Mouse (Mus musculus): ENCODE results near the gene Cbl. TPM values are rescaled to one million over a fixed set of nuclear protein-coding genes. Genes with fewer than 3 reads are reported as not detected.

Cbl gene
- total RNA-seq, 4 experiments from 2014 or later, result 58.7 to 75.3 (median 65.0) TPM

DNA sequence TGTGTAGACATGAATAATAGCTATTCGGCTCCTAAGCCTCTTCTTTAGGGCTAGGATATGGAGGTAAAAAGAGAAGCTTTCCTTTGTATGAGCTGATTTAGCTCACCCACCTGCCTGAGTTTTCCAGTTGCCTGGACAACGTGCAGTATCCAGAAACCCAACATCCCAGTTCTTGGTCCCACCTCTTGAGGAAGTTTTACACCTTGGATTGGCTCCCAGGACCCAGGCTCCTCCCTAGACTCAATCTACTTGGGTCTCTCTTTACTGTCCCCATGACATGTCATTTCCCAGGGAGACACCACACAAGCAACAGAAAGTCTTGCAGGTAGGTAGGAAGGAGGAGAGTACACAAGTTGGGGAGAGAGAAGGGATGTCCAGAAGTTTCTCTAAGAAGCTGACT is 6.5 kb upstream of the Cbl start, which contains the start of gene Ccdc153:
Gene Ccdc153, plus strand, starts transcription at position 278 of the 400 bp plus-strand sequence.
- no peak for DNase-seq (ENCODE audit: low spot score in 2 of 2)

DNA sequence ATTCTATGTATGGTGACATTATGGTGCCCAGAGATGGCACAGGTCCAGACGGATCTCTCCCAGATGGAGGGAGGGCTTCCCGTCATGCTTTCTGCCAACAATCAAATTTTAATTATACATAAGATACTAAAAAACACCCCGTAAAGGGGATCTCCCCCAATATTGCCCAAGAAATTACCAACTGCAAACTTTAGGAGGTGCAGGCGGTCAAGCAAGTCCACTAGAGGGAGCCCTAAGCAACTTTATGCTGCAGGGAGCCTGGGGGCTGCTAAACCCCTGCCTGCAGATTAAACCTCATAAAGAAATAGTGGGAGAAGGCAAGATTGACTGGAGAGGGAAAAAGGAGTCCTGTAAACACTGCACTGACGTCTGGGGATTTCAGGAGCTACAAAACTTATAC is 5.6 kb upstream of the Cbl start:
- DNase-seq (ENCODE audit: low spot score in 2 of 2), result no peak

DNA sequence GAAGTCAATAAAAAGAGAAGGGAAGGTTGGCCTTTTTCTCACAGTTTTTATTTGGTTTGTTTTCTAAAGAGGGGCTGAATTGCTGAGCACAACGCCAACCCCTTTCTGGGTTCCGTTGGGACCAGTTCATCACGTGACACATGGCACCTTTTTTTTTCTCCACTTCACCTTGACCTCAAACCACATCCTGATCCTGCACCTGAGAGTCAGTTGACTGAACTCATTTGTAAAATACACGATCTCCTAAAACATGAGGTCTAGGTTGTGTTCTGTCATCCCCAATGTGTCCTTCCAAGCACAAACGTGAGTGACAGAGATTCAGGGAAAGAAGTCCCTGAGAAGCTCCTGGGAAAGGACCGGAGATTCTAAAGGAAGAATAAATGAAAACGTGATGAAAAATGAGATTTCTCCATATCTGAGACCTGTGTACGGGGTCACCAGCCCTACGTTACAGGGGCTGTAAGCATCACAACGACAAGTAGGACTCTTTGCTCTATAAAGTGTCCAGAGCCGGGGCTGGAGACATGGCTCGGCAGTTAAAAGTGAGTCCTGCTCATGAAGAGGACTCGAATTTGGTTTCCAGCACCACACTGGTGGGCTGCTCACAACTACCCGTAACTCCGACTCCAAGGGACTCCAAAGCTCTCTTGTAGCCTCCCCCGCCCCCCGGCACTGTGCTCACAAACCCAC is 4.8 kb upstream of the Cbl start:
- DNase-seq (ENCODE audit: low spot score in 2 of 2), result no peak

DNA sequence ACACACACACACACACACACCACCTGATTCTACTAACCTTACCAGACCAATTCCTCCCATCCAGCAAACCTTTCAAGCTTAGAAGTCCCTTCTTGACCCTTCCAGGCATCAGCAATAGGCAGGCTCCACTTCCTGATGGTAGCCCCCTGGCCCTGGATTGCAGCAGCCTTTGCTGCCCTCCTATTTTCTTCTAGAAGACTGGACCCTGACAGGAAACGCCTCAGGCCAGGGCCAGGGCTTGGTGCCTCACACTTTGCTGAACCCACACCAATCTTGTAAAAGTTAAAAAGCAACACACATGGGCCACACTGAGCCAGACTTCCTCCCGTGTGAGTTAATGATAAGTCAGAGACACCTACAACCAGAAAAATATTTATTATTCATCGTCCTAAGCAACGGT is 3.3 kb upstream of the Cbl start:
- no peak for DNase-seq (ENCODE audit: low spot score in 2 of 2)

DNA sequence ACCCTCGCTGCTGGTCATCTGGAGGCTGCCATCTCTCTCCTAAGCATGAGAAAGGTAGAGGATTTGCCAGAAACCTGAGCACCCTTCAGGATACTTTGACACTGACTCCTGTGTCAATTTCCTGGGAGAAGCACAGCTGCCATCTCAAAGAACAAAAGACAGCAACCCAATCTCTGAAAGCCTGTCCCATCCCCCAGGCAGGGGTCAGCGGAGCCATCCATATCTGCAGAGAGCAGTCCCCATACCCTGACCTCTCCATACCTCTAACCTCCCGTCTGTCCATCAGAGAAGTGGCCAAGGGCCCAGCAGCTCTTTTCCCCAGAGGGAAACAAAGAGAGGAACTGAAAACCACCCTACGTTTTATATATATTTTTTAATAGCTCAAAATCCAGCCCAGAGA is 2.8 kb upstream of the Cbl start:
- no peak for DNase-seq (ENCODE audit: low spot score in 2 of 2)

DNA sequence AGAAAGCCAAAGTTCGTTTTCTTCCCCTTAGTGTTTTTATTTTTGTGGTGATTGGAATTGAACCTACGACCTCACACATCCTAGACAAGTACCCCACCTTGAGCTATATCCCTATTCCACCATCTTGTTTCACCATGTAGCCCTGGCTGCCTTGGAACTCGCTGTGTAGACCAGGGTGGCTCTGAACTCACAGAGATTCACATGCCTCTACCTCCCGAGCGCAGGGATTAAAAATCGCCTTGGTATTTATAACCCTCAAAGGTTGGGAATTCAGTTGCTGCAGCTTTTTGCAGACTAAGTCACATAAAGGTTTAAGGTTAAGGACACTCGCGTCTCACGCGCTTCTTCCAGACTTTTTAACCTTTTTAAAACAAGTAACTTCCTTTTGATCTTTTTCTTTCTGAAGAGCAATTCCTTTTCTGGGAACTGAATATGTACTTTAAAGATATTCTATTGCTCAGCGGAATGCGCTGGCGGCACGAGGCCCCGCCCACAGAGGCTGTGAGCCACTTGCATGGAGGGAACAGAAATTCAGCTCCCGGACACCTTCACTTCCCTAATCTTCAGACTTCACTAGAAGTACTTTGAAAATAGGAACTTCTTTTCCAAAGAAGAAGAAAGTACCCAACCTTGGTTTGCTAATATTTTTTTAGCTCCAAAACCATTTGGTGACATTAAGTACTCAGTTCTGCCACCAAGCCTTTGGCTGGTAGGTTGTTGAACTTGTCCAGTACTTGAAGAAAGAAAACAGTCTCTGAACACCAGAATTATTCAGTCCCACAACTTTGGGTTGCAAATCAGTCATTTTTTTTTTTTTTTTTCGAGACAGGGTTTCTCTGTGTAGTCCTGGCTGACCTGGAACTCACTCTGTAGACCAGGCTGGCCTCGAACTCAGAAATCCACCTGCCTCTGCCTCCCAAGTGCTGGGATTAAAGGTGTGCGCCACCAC is 904 bp upstream of the Cbl start:
- no peak for DNase-seq (ENCODE audit: low spot score in 2 of 2)

DNA sequence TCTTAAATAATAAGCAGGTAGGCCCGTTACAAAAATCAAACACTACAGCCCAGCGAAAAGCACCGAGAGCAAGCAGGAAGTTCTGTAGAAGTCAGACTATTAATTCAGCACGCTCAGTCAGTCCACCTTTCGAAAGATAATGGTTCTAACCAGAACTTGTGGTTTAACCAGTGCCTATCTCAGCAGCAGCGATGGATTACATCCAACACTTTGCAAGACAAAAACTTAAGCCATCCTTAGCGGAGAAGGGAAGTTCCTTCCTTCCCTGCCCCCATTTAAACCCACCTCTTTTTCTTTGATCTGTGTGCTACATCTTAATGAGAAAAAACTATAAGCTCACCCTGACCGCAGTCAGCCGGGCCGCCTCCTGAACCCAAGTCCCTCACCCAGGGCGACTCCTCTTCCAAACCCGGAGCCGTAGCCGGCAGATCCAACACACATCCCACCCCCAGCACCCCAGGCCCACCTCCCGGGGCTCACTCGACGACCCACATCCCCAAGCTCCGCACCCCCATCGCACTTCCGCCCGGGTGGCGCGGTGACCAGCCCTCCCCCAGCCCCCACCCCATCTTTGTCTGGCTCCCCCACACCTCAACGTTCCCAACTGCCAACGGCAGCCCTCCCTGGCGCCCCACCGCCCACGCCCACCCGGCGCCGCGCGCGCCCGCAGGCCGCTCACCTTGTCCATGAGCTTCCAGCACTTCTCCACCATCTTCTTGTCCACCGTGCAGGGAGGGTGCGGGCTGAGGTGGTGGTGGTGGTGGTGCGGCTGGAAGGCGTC is 638 bp downstream of the Cbl start:
- DNase-seq (ENCODE audit: low spot score in 2 of 2), result peak in 1 of 2 experiments; percentile 61

DNA sequence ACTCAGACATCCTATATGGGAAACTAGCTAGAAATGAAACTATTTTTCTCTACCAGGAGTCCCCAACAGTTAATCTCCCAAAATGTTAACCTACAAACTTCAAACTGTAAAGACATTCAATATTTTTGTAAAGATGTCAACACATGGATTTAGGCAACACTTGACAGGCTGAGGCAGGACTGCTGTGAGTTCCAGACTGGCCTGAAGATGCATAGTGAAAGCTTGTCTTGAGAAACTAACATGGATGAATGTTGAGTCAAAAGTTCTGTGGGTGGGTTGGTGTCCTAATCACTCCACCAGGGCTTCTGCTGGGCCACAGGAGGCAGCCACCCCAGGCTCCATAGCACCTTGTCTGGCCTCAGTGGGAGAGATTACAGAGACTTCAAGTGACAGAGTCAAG is 2.2 kb downstream of the Cbl start:
- no peak for DNase-seq (ENCODE audit: low spot score in 2 of 2)

DNA sequence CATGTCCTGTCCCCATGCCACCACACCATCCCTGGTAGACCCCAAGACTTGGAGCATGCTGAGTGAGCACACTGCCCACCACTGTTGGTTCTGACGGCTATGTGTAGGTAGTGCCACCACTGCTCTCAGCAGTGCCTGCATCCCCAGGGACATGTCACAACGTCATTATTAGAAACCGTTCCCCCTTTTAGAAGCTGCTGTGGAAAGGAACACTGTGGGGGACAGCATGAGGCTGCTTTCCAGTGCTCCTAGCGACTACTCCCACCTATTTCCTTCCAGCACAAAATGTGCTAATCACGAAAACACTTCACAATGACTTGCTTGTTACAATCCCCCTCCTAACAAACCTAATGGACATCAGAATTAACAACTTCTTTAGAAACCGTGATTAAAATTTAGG is 7.9 kb downstream of the Cbl start:
- DNase-seq (ENCODE audit: low spot score in 2 of 2), result no peak

DNA sequence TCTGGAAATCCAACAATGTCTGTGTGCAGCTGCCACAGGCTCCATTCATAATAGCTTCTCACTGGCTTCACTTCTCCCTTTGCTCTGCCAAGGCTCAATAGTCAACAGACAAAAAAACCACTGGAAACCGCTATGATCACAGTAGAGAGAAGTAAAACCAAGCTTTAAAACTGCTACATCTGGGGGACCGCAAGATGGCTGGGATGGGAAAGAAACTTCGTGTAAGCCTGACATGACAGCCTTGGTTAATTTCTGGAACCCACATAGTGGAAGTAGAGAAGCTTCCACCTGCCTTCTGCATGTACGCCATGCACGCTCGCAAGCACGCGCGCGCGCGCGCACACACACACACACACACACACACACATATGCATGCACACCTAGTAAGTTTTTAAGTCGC is 20.3 kb downstream of the Cbl start:
- no peak for DNase-seq (ENCODE audit: low spot score in 2 of 2)

DNA sequence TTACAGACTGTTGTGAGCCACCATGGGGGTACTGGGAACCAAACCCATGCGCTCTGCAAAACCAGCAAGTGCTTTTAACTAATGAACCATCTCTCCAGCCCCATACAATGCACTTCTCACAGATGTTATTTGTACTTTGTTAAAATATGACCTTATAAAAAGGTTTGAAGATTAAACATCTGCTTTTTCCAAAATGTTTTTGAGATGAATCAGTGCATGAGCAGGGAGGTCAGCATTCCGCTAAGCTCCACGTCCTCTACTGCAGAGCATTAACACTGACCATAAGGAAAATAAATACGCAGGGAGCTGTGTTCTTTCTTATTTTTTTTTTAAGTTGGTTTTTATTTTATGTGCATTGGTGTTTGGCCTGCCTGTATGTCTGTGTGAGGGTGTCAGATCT is 21.4 kb downstream of the Cbl start:
- no peak for DNase-seq (ENCODE audit: low spot score in 2 of 2)

DNA sequence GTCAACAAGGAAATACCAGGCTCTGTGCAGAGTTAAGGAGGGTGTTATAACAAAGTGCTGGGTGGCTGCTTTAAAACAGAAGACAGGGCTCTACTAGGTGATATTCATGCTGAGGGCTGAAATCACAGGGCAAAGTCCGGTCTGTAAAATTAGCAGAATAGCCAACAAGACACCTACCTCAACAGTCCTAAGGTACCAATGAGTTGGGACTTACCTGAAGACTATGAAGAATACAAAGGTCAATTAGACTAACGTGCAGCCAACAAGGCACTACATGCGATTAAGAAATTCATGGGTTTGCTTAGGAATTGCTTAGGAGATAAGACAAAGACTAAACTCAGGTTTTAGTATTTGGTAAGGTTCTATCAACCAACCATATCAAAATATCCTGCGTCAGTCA is 24.4 kb downstream of the Cbl start:
- DNase-seq (ENCODE audit: low spot score in 2 of 2), result no peak

DNA sequence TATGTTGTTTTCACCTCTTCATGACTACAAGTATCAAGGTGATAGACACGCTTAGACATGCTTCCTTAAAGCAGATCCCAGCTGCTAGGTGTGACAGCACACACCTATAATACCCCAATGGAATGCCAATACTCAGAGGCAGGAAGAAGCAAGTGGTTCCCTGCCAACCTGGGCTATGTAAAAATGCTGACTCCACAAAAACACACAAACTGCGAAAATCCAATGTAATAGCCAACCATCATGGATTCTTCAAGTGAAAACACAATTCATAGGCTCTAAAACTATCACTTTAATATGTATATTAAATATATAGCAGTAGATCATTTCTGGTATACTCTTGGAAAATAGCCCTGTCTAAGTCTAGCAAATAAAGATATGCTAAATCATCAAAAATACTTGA is 26.0 kb downstream of the Cbl start:
- no peak for DNase-seq (ENCODE audit: low spot score in 2 of 2)

DNA sequence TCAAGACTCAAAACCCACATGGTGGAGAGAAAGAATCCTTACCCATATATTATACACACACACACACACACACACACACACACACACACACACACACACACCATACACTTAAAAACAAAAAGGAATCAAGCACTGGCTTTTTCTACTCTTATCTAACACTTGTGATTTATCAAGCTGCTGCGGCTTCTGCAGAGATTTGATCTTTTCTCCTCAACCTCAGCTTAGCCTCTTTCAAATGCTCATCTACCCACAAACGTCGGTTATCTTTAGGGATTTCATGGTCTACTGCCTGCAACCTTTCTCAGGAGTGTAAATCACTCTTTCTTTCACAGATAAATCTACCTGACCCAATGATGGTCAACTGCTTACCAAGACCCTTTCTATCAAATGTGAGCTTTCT is 33.4 kb downstream of the Cbl start:
- no peak for DNase-seq (ENCODE audit: low spot score in 2 of 2)

DNA sequence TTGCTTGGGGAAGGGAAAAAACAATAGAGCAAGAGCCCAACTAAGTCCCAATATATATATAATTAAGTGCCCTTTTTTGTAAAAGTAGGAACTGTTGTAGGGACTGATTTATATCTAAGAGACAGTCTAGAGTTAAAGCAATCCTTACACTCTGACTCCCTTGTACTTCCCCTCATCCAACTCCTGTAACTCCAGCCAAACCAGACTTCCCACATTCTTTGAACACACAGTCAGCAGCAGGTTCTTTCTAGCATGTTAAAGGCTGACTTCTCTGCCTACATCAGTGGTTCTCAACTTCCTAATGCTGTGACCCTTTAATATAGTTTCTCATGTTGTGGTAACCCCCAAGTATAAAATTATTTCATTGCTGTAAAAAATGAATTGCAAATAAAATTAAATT is 34.3 kb downstream of the Cbl start:
- DNase-seq (ENCODE audit: low spot score in 2 of 2), result no peak

DNA sequence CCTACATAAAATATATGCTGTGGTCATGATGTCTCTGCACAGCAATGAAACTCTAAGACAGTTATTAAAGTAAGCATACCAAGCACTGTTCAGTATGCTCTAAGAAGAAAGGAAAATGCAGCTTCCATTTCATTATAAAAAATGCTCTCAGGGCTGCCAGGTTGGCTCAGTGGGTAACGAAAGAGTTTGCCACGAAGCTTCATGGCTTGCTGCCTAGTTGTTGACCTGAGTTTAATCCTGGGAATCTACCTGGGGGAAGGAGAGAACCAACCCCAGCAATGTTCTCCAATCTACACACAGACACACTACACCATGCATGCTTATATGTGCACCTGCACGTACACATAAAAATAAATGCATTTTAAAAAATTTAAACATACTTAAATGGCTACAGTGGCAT is 34.7 kb downstream of the Cbl start:
- DNase-seq (ENCODE audit: low spot score in 2 of 2), result no peak

DNA sequence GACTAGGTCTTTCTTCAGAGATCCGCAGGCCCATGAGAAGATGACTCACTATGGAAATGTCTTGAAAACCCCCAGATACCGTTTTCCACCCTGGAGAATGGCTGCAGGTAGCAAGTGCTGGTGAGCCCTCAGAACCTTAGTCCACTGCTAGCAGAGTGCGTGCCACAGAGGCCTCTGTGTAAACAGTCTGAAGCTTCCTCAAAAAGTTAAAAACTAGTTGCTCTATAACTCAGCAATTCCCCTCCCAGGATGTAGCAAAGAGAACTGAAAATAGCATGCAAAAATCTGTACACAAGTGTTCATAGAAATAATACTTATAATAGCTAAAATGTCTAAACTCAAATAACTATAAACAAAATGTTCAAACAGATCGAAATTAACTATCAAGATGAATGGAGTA is 37.5 kb downstream of the Cbl start:
- DNase-seq (ENCODE audit: low spot score in 2 of 2), result no peak

DNA sequence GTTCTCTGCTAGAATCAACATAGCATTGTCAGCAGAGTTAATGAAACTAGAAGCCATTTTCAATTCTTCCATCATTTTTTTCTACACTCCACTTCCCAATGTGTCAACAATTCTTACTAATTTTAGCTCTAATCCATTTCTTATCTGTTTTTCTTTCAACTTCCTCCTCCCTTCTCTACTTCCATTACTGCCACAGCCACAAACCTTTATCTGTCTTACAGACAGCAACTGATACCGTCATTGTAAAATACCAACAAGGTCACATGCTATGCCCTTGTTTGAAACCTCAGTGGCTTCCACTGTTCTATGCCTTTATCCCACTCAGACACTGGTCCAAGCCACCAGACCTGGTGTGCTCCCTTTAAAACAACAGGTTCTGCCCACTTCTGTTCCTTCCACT is 39.8 kb downstream of the Cbl start:
- DNase-seq (ENCODE audit: low spot score in 2 of 2), result no peak

DNA sequence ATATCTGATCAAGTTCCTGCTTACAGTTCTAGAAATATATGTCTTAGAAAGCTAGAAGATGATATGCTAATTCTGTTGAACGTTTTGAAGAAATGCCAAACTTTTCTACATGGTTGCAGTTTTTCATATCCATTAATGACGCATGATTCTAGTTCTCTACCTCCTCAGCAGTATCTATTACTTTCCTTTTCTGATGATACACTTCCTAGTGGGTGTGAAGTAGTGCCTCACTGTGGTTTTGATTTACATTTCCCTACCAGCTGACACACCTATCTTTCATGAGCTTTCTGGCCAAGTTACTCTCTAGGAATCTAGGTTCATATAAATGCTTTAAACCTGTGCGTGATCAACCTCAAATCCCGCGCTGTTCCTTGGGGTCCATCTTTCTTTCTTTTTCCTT is 41.1 kb downstream of the Cbl start:
- DNase-seq (ENCODE audit: low spot score in 2 of 2), result no peak

DNA sequence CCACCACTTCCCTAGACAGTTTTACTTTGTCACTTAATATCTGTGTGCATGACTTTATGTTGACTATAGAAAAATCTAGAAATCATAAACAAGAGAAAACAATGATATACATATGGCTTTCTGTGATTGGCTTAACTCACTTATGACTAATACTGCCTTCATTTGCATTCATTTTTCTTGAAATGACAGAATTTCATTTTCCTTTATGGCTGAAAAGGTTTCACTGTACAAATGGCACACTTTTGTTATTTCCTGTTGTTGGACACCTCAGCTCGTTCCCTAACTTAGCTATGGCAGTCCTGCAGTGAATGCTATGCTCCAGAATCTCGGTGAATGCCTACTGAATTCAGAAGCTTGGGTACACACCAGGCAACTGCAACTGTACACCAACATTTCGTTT is 41.5 kb downstream of the Cbl start:
- no peak for DNase-seq (ENCODE audit: low spot score in 2 of 2)

DNA sequence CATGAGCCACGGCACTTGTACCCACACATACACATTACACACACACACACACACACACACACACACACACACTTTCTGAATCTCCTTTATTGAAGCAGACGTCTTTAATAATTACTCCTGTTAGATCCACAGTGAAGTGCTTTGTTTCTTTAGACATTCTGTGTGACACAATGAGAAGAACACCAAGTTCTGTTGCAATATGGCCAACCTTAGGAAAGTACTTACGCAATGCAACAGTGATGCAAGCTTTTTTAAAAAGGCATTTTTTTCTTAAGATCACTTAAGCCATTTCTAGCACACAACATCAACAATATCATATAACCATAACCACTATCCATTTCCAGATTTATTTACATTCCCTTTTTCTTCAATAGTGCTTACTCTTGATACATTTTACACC is 42.7 kb downstream of the Cbl start:
- no peak for DNase-seq (ENCODE audit: low spot score in 2 of 2)

DNA sequence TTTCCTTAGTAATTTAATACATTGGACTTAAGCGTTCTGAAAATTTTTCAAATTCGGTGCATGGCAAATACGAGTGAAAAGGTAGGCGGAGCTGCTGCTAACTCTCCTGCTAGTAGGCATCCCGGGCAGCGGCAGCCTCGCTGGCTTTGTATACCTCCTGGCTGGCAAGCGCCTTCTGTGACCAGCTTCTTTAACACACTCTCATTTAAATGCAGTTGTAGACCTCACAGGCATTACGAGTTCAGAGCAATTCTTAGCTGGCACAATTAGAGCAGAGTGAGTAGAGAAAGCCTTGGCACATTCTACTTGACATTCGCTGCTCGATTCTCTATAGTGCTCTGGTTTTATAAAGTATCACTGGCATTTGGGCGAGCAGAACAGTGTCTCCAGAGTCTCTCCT is 45.6 kb downstream of the Cbl start:
- DNase-seq (ENCODE audit: low spot score in 2 of 2), result peak; percentile 20 to 28
